ENCODE assay signal across 31 mouse cellular contexts in the genomic region with DNA sequence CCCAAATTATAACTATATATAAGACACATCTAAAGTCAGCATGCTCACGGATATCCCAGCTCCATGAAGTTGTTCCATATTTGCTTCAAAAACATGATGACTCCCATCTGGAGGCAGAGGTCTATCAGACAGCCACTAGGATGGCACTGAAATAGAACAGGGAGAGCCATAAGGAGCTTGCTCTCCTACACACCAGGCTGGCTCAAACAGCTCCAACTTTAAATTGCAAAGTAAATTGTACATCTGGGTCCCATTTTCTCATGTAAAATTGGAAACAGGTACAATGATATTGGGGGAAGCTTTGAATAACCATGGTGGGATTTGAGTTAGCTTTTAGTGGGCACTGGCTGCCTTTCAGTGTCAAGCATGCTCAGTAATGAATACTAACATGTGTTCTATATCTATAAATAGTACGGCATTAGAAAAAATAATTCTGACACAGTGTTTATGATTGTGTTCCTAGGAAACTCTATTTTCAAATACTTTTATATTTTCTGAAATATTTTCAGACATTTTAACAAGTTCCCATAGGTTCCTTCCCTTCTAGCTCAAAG. TPM values are rescaled to one million over a fixed set of nuclear protein-coding genes. Genes with fewer than 3 reads are reported as not detected.
A peak's percentile ranks its signal among the peaks of the same experiment; 100 is the strongest.
DNase-seq lines count a peak whose midpoint lies in the region; ATAC-seq lines count a peak whose summit lies in the region.
"Had no signal": no experiment of that assay in that cellular context is flagged by ENCODE, and none has a peak within 500 bp of the region (broad histone marks: within the 10 kb centered on the region; RNA-seq: fewer than 3 reads in every experiment).

No protein-coding gene starts in this region.

- peak; percentile 29 for DNase-seq in embryo, embryonic 11 days
- no peak for DNase-seq in embryo, embryonic 10 days (ENCODE audit: low spot score)
- peak; percentile 11 for DNase-seq in layer of hippocampus, adult 9-10 months (ENCODE audit: low spot score)
- no peak for DNase-seq in layer of hippocampus, postnatal 14 days (ENCODE audit: low spot score in 2 of 2)
- peak; percentile 74 for DNase-seq in brain, adult 2 months (ENCODE audit: low read depth, low spot score)
- no peak for DNase-seq in gastrocnemius, postnatal 10 days
- DNase-seq: adrenal gland, postnatal 14 days; cerebellum, adult 8-10 months; cerebellum, postnatal 36 days; gastrocnemius, adult 2 months; heart, postnatal 4 days; kidney, adult 2 months; kidney, postnatal 10 days; lung, postnatal 4 days; midbrain, embryonic 14.5 days; thymus, adult 2 months; thymus, postnatal 4 days had no signal

- H3K4me1 ChIP-seq in limb, embryonic 13.5 days, result peaks cover 3% of the 10 kb centered on the region
- H3K4me1 ChIP-seq: embryonic facial prominence, embryonic 15.5 days; heart, embryonic 10.5 days; neural tube, embryonic 12.5 days had no signal

- H3K36me3 ChIP-seq in limb, embryonic 13.5 days, result no peaks in the 10 kb centered on the region
- H3K36me3 ChIP-seq: embryonic facial prominence, embryonic 15.5 days; heart, embryonic 10.5 days; neural tube, embryonic 12.5 days had no signal

- no peaks in the 10 kb centered on the region for H3K27me3 ChIP-seq in limb, embryonic 13.5 days
- H3K27me3 ChIP-seq: embryonic facial prominence, embryonic 15.5 days; neural tube, embryonic 12.5 days had no signal

- ATAC-seq in limb, embryonic 13.5 days (ENCODE audit: low FRiP score, low read depth), result peak; percentile 84
- ATAC-seq: forebrain, embryonic 14.5 days had no signal

- no peak overlapping the region for H3K4me3 ChIP-seq in limb, embryonic 13.5 days
- H3K4me3 ChIP-seq: embryonic facial prominence, embryonic 15.5 days; gastrocnemius, adult 2 months; heart, embryonic 10.5 days; neural tube, embryonic 12.5 days had no signal

- 33% methylated on average over 2 of the region's 2 CpGs for whole genome bisulfite sequencing in limb, embryonic 13.5 days

- H3K9me3 ChIP-seq in limb, embryonic 13.5 days, result no peaks in the 10 kb centered on the region
- H3K9me3 ChIP-seq: embryonic facial prominence, embryonic 15.5 days; heart, embryonic 10.5 days; neural tube, embryonic 12.5 days had no signal

- no peak overlapping the region for H3K4me2 ChIP-seq in limb, embryonic 13.5 days (replicated peaks)
- H3K4me2 ChIP-seq: embryonic facial prominence, embryonic 15.5 days; hindbrain, embryonic 14.5 days; neural tube, embryonic 12.5 days had no signal

- no peak overlapping the region for H3K27ac ChIP-seq in limb, embryonic 13.5 days
- H3K27ac ChIP-seq: embryonic facial prominence, embryonic 15.5 days; gastrocnemius, adult 2 months; heart, embryonic 10.5 days; hindbrain, embryonic 14.5 days; neural tube, embryonic 12.5 days had no signal

- H3K9ac ChIP-seq in limb, embryonic 13.5 days, result no peak overlapping the region
- H3K9ac ChIP-seq: embryonic facial prominence, embryonic 15.5 days; hindbrain, embryonic 14.5 days; neural tube, embryonic 12.5 days had no signal

RNA-seq across cellular contexts. Expression of gene Muc15, which starts 50.0 kb away (rescaled TPM):
- total RNA-seq in layer of hippocampus, postnatal 14 days (2021), result under 1 TPM; 0.16 to 0.31 TPM
- 0.46 and 0.71 TPM in 2 replicates for polyA plus RNA-seq in limb, embryonic 13.5 days (2015; fragmentation: Nextera tagmentation; extraction: Ambion mirVana)
- under 1 TPM in 1 of 2 experiments, not detected in 1; 0.14 TPM for total RNA-seq in gastrocnemius, postnatal 10 days (2021)
- total RNA-seq: adrenal gland, postnatal 14 days; granulocyte monocyte progenitor cell, adult 5-6 weeks; layer of hippocampus, adult 18-20 months; liver, adult 2 months; megakaryocyte-erythroid progenitor cell, adult 5-6 weeks had no signal
- polyA plus RNA-seq: heart, embryonic 10.5 days; intestine, embryonic 14.5 days; kidney, adult 2 months; liver, adult 2 months; liver, embryonic 16.5 days; lung, embryonic 16.5 days; midbrain, embryonic 14.5 days; neural tube, embryonic 12.5 days; small intestine, adult 2 months had no signal

Comparison
In these comparisons a context has a peak if more than half of its experiments do, and no peak if none do; other contexts are left out.
1. DNase-seq: peak in embryo, embryonic 11 days (single experiment), layer of hippocampus, adult 9-10 months (single experiment) and brain, adult 2 months (single experiment); none in embryo, embryonic 10 days (single experiment), layer of hippocampus, postnatal 14 days (0 of 2) and gastrocnemius, postnatal 10 days (single experiment).